Mouse (Mus musculus): ENCODE results near the gene Sp3.
A peak's percentile ranks its signal among the peaks of the same experiment; 100 is the strongest.
"Not testable (repeated sequence)": the region's sequence is repeated elsewhere in the genome, so short reads cannot be mapped to it uniquely, and the experiment has no call there.

The Sp3 gene

GRCm38 (mm10) chr2:72988945-72989344 lies 8.7 kb upstream of the Sp3 start:
- DNase-seq, result not testable (repeated sequence)

- DNase-seq, result no peak
Measured at GRCm38 (mm10) chr2:72986616-72987015, 6.4 kb upstream of the Sp3 start, which contains the start of gene Gm11084. Gm11084 (minus strand) TSS chr2:72986716.

GRCm38 (mm10) chr2:72985516-72985915 lies 5.3 kb upstream of the Sp3 start:
- DNase-seq, result no peak

GRCm38 (mm10) chr2:72984806-72985205 lies 4.6 kb upstream of the Sp3 start:
- no peak for DNase-seq

DNA sequence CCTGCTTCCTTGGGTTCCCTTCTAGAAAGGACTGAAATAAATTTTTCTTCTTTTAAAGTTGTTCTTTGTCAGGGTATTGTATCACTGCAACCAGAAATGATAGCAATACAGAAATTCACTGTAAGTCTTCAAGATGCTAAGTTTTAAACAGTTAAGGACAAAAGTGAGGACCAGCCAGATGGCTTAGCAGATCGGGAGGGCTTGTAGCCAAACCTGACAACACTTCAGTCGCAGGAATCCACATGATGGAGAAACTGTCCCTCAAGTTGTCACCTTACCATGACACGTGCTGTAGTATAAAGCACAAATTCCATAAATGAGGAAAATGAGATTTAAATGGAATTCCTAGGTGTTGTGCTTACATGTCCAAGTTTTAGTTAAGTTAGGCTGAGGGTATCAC lies 3.0 kb upstream of the Sp3 start:
- DNase-seq, result no peak

DNA sequence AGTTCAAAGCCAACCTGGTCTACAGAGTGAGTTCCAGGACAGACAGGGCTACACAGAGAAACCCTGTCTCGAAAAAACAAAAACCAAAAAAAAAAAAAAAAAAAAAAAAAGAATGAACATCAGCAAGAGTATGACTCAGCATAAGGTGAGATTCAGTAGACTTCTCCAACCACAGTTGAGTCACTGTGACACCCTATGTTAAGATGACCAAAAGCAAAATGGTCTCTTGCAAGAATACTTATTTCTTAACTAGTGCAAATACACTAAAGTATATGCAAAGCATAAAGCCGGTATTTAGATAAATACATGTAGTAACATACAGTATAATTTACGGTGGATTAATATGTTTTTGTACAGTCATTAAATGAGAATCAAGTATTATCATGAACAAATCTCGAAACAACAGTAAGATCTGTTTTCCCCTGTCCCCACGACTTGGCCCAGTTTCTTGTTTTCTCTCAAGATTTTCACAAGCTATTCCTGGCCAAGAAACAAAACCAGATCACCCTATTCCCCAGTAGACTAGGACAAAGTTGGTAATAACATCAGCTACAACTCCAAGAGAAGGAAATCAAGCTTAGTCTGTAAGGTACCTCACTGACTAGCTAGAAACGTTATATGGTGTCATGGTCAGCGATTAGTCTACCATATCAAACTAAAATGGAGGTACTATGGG lies 2.0 kb upstream of the Sp3 start:
- DNase-seq, result no peak

DNA sequence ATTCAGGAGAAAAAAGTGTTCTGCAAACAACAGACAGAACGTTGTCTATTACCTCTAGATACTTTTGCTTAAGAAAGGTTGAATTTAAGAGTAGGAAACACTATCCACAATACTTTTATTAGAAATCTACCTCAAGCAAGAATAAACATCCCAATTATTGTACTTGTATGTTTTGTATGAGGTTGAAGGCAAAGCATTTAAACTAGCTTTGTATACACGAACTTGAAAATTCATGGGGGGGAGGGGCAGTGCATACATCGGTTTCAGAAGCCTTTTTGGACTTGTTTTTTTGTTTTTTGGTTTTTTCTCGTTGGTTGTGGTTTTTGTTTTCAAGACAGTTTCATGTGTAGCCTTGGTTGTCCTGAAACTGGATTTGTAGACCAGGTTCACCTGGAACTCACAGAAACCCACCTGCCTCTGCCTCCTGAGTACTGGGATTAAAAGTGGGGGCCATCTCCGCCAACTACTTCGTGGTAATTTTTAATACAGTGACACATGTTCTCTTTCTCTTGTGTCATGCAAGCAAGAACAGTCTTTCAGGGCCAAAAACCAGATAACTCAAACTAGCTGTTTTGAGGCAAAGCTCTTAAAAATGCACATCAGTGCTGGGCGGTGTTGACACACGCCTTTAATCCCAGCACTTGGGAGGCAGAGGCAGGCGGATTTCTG lies 1.3 kb upstream of the Sp3 start:
- no peak for DNase-seq

DNA sequence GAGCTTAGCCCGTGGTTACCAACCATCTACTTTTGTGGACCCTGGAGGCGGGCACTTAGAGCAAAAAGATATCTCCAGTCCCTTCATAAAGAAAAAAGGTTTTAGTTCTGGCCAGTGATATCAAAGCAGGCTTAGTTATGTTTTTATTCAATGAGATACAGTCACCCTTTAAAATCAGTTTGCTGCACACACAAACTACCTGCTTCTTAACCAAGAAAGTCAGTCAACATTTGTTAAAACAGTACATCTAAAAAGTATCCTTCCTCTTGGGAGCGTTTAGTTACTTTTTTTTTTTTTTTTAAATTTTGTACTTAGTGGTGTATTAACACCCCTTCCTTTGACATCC lies 802 bp upstream of the Sp3 start:
- DNase-seq, result no peak

- peak; percentile 66 to 82 for DNase-seq
Measured at GRCm38 (mm10) chr2:72979659-72980071, 581 bp downstream of the Sp3 start.

GRCm38 (mm10) chr2:72978901-72979658 lies 1.2 kb downstream of the Sp3 start:
- peak; percentile 84 to 86 for DNase-seq

DNA sequence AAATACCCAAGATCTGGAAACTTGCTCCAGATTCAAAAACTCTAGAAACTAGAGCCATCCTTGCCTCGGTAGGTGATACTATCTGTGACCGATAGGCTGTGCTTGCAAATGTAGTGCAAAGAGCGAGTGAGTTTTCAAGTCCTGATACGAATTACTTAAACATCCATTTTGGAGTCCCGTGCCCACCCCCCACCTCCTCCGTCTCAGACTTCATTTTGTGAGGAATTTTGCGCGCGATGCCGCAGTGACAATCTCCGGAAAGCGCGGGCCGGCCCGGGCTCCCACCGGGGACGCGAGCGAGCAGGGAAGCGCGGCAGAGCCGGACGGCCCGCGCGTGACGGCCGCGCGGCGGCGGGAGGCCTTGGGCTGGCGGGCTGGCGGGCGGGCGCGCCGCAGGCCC lies 1.8 kb downstream of the Sp3 start:
- no peak for DNase-seq

DNA sequence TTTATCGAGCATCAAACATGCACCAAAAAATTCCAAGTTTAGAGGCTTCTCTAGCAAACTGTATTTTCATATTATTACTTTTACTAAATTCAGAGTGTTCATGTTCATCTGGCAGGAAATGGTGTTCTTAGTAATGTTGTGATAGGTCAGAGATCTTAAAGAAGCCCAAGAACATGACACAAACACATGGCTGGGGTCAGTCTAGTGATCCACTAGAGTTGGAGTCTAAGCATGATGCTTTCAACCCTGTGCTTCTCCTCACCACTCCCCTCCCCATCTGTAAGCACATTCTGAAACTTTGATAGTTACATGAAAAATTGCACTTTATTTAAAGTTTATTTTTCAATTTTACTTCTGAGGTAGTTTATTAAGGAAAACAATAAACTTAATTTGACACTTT lies 3.0 kb downstream of the Sp3 start:
- no peak for DNase-seq

GRCm38 (mm10) chr2:72976036-72976435 lies 4.2 kb downstream of the Sp3 start:
- no peak for DNase-seq

DNA sequence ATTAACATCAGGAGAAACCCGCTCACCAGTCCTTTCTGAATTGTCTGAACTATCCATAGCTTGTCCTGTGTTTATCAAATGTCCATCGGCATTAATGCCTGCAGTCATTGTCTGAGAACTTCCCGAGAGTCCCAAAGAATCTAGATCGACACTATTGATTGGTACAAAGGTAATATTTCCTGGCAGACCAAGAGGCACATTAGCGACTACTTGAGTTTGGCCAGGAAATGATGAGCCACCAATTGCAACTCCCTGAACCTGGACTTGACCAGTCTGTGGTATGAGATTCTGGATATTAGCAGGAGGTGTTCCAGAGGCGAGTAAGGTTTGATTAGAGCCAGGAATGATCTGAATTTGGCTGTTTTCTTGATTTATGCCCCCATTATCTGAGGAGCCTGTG lies 9.4 kb downstream of the Sp3 start:
- no peak for DNase-seq

DNA sequence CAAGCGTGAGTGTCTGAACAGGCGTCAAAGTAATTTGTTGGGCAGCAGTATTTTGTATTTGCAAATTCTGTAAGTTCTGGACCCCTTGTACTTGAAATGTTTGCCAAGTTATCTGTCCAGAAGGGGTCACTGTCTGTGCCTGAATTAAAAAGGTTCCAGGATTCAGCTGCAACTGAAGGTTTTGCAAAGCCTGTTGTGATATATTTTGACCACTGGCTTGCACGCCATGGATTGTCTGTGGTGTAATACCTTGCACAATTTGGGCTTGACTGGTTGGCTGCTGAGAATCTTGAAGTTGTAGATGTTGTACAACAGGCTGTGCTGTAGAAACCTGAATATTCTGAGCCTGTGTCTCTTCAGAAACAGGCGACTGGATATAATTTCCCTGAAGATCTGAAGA lies 9.9 kb downstream of the Sp3 start:
- no peak for DNase-seq

DNA sequence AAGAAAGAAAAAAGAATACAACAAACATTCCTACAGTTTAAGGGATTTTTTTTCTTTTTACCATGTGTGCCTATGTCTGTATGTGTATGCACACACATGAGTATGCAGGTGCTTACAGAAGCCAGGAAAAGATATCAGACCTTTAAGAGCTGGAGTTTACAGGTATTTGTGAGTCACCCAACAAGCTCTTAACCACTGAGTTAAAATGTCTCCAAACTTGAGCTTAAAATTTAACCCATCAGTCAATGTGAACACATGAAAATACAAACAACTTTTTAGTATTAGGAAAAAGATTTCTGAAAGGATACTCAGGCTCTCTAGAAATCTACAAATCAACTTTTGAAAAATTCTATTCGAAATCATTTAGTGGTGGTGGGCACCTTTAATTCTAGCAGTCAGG lies 11.7 kb downstream of the Sp3 start:
- DNase-seq, result no peak

- no peak for DNase-seq
Measured at GRCm38 (mm10) chr2:72965450-72965849, 14.8 kb downstream of the Sp3 start.

DNA sequence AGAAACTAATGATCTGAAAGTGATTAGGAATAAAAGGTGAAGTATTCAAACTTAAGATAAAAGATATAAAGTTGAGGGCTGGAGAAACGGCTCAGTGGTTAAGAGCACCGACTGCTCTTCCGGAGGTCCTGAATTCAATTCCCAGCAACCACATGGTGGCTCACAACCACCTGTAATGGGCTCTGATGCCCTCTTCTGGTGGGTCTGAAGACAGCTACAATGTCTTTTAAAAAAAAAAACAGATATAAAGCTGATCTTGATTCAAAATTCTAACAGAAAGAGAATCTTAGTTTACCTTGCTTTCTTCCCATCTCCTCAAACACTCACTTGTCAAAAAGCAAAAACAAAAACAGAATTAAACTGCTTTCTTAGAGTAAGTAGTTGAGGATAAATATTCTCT lies 23.8 kb downstream of the Sp3 start:
- no peak for DNase-seq

- no peak for DNase-seq
Measured at GRCm38 (mm10) chr2:72952979-72953378, 27.3 kb downstream of the Sp3 start.

DNA sequence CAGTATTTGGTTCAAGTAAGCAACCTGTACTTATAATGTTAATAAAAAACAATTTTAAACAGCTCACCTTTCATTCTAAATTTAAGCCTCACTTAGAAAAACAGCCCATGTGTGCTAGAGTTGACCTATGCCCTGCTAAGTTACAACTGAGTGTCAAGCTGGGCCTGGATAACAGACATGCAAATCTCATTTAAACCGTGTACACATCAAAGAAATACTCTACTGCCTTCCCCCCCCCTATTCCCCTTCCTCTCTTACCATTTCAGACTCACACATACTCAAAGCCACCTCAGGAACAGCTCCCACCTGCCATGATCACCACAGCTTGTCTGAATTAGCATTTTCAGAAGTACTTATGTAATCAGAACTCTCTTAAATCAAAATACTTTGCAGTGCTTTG lies 44.3 kb downstream of the Sp3 start:
- DNase-seq, result no peak

DNA sequence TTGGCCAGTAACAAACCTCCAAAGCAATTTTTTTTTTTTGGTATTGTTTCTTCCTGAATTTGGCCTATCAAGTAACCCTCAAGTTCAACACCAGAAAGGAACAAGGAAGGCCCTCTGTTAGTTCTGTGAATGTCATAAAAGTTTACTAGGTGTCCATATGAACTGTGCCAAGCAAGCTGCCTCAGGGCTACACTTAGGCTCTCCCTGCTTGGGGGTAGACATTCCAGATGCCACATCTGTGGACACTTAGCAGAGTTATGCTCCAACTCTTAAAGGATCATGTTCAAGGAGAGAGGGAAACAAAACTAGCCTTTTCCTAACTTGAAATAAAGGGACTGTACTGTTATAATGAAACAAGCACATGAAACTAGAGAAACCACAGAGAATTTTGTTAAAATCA lies 48.1 kb downstream of the Sp3 start:
- no peak for DNase-seq

DNA sequence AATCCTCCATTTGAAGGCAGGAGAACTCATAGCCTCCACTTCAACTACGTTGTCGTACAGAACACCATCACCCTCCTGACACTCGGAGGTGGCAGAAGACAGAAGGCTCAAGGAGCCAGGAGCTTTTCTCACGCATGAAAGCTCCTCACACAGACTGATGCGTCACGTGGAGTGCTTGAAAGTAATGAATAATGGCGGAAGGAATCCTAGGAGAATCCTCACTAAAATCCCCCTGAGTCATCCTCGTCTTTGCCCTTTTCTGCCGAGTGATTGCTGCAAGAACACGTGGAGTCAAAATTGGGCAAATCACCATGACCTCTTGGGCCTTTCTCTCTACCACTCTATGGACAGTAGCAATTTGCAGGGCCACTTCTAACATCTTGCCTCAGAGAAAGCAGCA lies 55.3 kb downstream of the Sp3 start:
- DNase-seq, result no peak

DNA sequence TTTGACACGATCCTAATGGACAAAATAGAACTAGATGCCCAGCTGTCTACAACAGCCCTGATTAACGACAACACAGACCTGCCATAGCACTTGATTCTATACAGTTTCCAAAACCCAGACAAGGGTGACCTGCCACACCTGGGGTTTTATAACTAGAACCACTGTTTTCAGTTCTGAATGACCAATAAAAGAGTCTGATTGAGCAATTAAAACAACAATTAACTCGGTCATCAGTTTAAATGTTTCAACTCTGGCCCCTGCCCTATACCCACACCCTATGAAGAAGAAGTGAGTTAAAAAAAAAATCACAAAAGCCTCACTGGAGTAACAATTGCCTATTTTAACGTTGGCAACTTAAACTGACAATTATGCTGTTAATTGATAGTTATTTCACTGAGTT lies 64.1 kb downstream of the Sp3 start:
- DNase-seq, result no peak

DNA sequence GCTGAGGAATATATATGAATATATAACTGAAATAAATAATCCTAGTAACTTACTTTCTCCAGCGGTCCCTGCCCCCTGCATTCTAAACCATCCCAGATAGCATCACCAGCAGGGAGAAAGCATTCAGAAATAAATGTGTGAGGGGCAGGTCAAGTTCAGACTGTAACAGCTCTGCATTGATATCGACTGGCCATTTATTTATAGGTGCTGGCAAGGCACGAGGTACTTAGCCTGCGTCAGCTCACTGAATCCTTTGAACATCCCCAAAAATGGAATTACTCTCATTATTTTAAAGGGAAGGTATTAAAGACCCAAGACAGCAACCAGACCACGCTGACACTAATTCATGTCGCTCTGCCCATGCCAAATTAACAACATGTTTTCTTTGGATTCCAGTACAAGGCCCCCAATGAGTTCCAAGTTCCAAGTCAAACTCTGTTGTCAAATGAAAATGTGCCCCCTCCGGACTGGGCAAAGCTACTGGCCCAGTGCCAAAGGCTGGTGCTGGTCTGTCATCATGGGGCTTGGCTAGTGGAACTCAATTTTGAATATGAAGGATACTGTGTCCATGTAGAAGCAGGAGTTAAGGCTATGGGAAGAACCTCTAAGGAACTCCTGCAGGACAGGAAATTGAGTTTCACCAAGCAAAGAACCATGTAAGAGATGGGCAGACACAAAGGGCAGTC lies 64.9 kb downstream of the Sp3 start:
- peak in 1 of 2 experiments; percentile 16 for DNase-seq
